Mouse (Mus musculus): ENCODE data around the gene 6030468B19Rik. TPM values are rescaled to one million over a fixed set of nuclear protein-coding genes. Genes with fewer than 3 reads are reported as not detected.
"Not testable (repeated sequence)": the region's sequence is repeated elsewhere in the genome, so short reads cannot be mapped to it uniquely, and the experiment has no call there.

Gene 6030468B19Rik
- polyA plus RNA-seq, 1 experiment from 2014 or later: 1.2 TPM

GRCm38 (mm10) chr11:117815850-117816249, 18.4 kb downstream of the 6030468B19Rik start:
- Histone ChIP-seq H3K36me3 (peaks cover 95% of the 10 kb centered on the region), H3K4me1 (replicated peaks) (peaks cover 22% of the 10 kb centered on the region)
- H3K27ac ChIP-seq; H3K27me3 ChIP-seq (ENCODE audit: insufficient read depth, poor library complexity, severe bottlenecking); DNase-seq (ENCODE audit: low spot score); H3K4me3 ChIP-seq; H3K9me3 ChIP-seq: not testable (repeated sequence)
- 89% methylated on average over 9 of the region's 9 CpGs for WGBS

GRCm38 (mm10) chr11:117816389-117816996, 19.0 kb downstream of the 6030468B19Rik start:
- no peaks in the 10 kb centered on the region for H3K27me3 ChIP-seq (ENCODE audit: insufficient read depth, poor library complexity, severe bottlenecking)
- WGBS: 87% methylated on average over 13 of the region's 13 CpGs
- no peak overlapping the region for H3K27ac ChIP-seq
- H3K4me3 ChIP-seq: no peak overlapping the region
- peaks cover 100% of the 10 kb centered on the region for H3K36me3 ChIP-seq
- H3K9me3 ChIP-seq: no peaks in the 10 kb centered on the region
- no peak for DNase-seq (ENCODE audit: low spot score)
- H3K4me1 ChIP-seq (replicated peaks): peaks cover 16% of the 10 kb centered on the region; the same call in 1 of the 2 replicates

- H3K27ac ChIP-seq: 0 out of 2 replicates have a peak overlapping the region, but pooled peaks have one; percentile 16
- no peaks in the 10 kb centered on the region for H3K27me3 ChIP-seq (ENCODE audit: insufficient read depth, poor library complexity, severe bottlenecking)
- 79% methylated on average over 8 of the region's 8 CpGs for WGBS
- H3K4me3 ChIP-seq: no peak overlapping the region
- peaks cover 28% of the 10 kb centered on the region for H3K4me1 ChIP-seq (replicated peaks)
- no peak for DNase-seq (ENCODE audit: low spot score)
- H3K9me3 ChIP-seq: no peaks in the 10 kb centered on the region
- peaks cover 100% of the 10 kb centered on the region for H3K36me3 ChIP-seq
Measured at GRCm38 (mm10) chr11:117819095-117819494, 21.6 kb downstream of the 6030468B19Rik start.

GRCm38 (mm10) chr11:117820173-117820572, 22.7 kb downstream of the 6030468B19Rik start:
- peaks cover 90% of the 10 kb centered on the region for H3K36me3 ChIP-seq
- WGBS: 95% methylated on average over 7 of the region's 7 CpGs
- H3K9me3 ChIP-seq: no peaks in the 10 kb centered on the region
- H3K4me3 ChIP-seq: no peak overlapping the region
- H3K27ac ChIP-seq: no peak overlapping the region
- H3K4me1 ChIP-seq (replicated peaks): peaks cover 38% of the 10 kb centered on the region
- H3K27me3 ChIP-seq (ENCODE audit: insufficient read depth, poor library complexity, severe bottlenecking): no peaks in the 10 kb centered on the region
- no peak for DNase-seq (ENCODE audit: low spot score)

GRCm38 (mm10) chr11:117821868-117822267, 24.4 kb downstream of the 6030468B19Rik start:
- Histone ChIP-seq H3K4me1 (replicated peaks) (peaks cover 55% of the 10 kb centered on the region), H3K9me3 (no peaks in the 10 kb centered on the region), H3K27ac (no peak overlapping the region), H3K4me3 (no peak overlapping the region), H3K36me3 (peaks cover 73% of the 10 kb centered on the region), H3K27me3 (ENCODE audit: insufficient read depth, poor library complexity, severe bottlenecking) (no peaks in the 10 kb centered on the region)
- WGBS: 91% methylated on average over 9 of the region's 9 CpGs
- no peak for DNase-seq (ENCODE audit: low spot score)

- Histone ChIP-seq H3K4me1 (replicated peaks) (peaks cover 61% of the 10 kb centered on the region), H3K36me3 (peaks cover 64% of the 10 kb centered on the region)
- 95% methylated on average over 7 of the region's 7 CpGs for WGBS
Measured at GRCm38 (mm10) chr11:117822728-117823241, 25.3 kb downstream of the 6030468B19Rik start.

GRCm38 (mm10) chr11:117823411-117823810, 26.0 kb downstream of the 6030468B19Rik start:
- peaks cover 58% of the 10 kb centered on the region for H3K36me3 ChIP-seq
- DNase-seq (ENCODE audit: low spot score): no peak
- no peak overlapping the region for H3K27ac ChIP-seq
- H3K9me3 ChIP-seq: no peaks in the 10 kb centered on the region
- no peak overlapping the region for H3K4me3 ChIP-seq
- no peaks in the 10 kb centered on the region for H3K27me3 ChIP-seq (ENCODE audit: insufficient read depth, poor library complexity, severe bottlenecking)
- peaks cover 65% of the 10 kb centered on the region for H3K4me1 ChIP-seq (replicated peaks)
- 91% methylated on average over 6 of the region's 6 CpGs for WGBS

More at GRCm38 (mm10) chr11:117822728-117823241, 25.3 kb downstream of the 6030468B19Rik start:
- H3K9me3 ChIP-seq: no peaks in the 10 kb centered on the region
- DNase-seq (ENCODE audit: low spot score): no peak
- no peak overlapping the region for H3K4me3 ChIP-seq
- no peak overlapping the region for H3K27ac ChIP-seq
- no peaks in the 10 kb centered on the region for H3K27me3 ChIP-seq (ENCODE audit: insufficient read depth, poor library complexity, severe bottlenecking)

- Histone ChIP-seq H3K27ac (peak overlapping the region; percentile 95), H3K27me3 (ENCODE audit: insufficient read depth, poor library complexity, severe bottlenecking) (no peaks in the 10 kb centered on the region), H3K4me1 (replicated peaks) (peaks cover 67% of the 10 kb centered on the region), H3K36me3 (peaks cover 49% of the 10 kb centered on the region), H3K9me3 (no peaks in the 10 kb centered on the region), H3K4me3 (peak overlapping the region; percentile 73)
- peak; percentile 87 for DNase-seq (ENCODE audit: low spot score)
- WGBS: 31% methylated on average over 23 of the region's 23 CpGs
Measured at GRCm38 (mm10) chr11:117824060-117824969, 26.9 kb downstream of the 6030468B19Rik start.

- peak within 1 kb of the TSS; percentile 73 for H3K4me3 ChIP-seq
- peaks cover 64% of the 10 kb centered on the region for H3K4me1 ChIP-seq (replicated peaks)
- under 1% methylated on average over 34 of the region's 34 CpGs for WGBS
- no peaks in the 10 kb centered on the region for H3K27me3 ChIP-seq (ENCODE audit: insufficient read depth, poor library complexity, severe bottlenecking)
- peak; percentile 88 for DNase-seq (ENCODE audit: low spot score)
- H3K27ac ChIP-seq: peak within 1 kb of the TSS; percentile 95
- no peaks in the 10 kb centered on the region for H3K9me3 ChIP-seq
- H3K36me3 ChIP-seq: peaks cover 37% of the 10 kb centered on the region
Measured at GRCm38 (mm10) chr11:117825333-117826101, 28.1 kb downstream of the 6030468B19Rik start, which contains the start of the genes Afmid and Tk1. Gene Afmid, plus strand, starts transcription at chr11:117825924. Gene Tk1, minus strand, starts transcription at chr11:117826092.

GRCm38 (mm10) chr11:117826164-117826563, 28.7 kb downstream of the 6030468B19Rik start:
- 12% methylated on average over 5 of the region's 5 CpGs for WGBS
- Histone ChIP-seq H3K27me3 (ENCODE audit: insufficient read depth, poor library complexity, severe bottlenecking) (no peaks in the 10 kb centered on the region), H3K27ac (peak overlapping the region; percentile 95), H3K36me3 (peaks cover 30% of the 10 kb centered on the region), H3K4me1 (replicated peaks) (peaks cover 64% of the 10 kb centered on the region), H3K9me3 (no peaks in the 10 kb centered on the region), H3K4me3 (peak overlapping the region; percentile 73)
- DNase-seq (ENCODE audit: low spot score): no peak

- peaks cover 23% of the 10 kb centered on the region for H3K36me3 ChIP-seq
- 77% methylated on average over 8 of the region's 8 CpGs for whole genome bisulfite sequencing
- H3K4me3 ChIP-seq: peak overlapping the region; percentile 73; the same call in 1 of the 2 replicates
- DNase-seq (ENCODE audit: low spot score): no peak
- no peak overlapping the region for H3K27ac ChIP-seq
- H3K27me3 ChIP-seq (ENCODE audit: insufficient read depth, poor library complexity, severe bottlenecking): no peaks in the 10 kb centered on the region
- peaks cover 62% of the 10 kb centered on the region for H3K4me1 ChIP-seq (replicated peaks)
- H3K9me3 ChIP-seq: no peaks in the 10 kb centered on the region
Measured at GRCm38 (mm10) chr11:117826916-117827315, 29.5 kb downstream of the 6030468B19Rik start.

GRCm38 (mm10) chr11:117827386-117827785, 29.9 kb downstream of the 6030468B19Rik start:
- no peak overlapping the region for H3K4me3 ChIP-seq
- peaks cover 66% of the 10 kb centered on the region for H3K4me1 ChIP-seq (replicated peaks)
- no peaks in the 10 kb centered on the region for H3K27me3 ChIP-seq (ENCODE audit: insufficient read depth, poor library complexity, severe bottlenecking)
- DNase-seq (ENCODE audit: low spot score): no peak
- no peak overlapping the region for H3K27ac ChIP-seq
- peaks cover 18% of the 10 kb centered on the region for H3K36me3 ChIP-seq
- no peaks in the 10 kb centered on the region for H3K9me3 ChIP-seq
- 63% methylated on average over 3 of the region's 3 CpGs for WGBS

Data from hindbrain, embryonic 10.5 days (tissue).